Mouse (Mus musculus): ENCODE measurements around the gene Rasl10b.

DNA sequence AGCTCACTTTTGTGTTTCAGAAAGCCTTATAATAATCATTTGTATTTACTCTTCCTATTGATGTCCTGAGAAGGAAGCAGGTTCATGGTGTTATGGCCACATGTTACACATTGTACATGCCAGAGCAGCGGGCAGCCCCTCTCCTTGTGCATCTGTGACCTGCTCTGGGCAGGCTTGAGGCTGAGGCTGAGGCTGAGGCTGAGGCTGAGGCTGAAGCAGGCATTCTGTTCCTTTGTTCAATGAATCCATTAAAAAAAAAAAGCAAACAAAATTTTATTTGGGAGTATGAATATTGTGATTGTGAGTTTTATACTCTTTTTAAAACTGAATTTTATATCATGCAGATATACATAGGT is 25.4 kb upstream of the Rasl10b start:
- TF ChIP-seq POLR2A (IDR thresholded peaks at IDR 0.05; ENCODE audit: insufficient read depth, low read length) (no peak), CTCF (IDR thresholded peaks at IDR 0.05; ENCODE audit: low read depth, low read length) (no peak), EP300 (IDR thresholded peaks at IDR 0.05; ENCODE audit: insufficient read depth, low read depth, low read length) (no peak)

Measured in ES-Bruce4 (cell line).